Mouse (Mus musculus) inflammation-experienced regulatory T-cells (primary cell): ENCODE data around the gene Fat1. TPM values are rescaled to one million over a fixed set of nuclear protein-coding genes. Genes with fewer than 3 reads are reported as not detected.

Experiments used
- polyA plus RNA-seq, 2 experiments: library from polyadenylated mRNA; unstranded; fragments of 100-300 nt; shearing (Covaris generic); gene quantifications; one replicate each; pipeline ENCODE4 v1.2.1; 2017

The Fat1 gene
- polyA plus RNA-seq = under 1 TPM; 0.01 to 0.17 TPM

GRCm38 (mm10) chr8:44934850-44935497, at the start of gene Fat1:
Fat1 (plus strand) TSS chr8:44935447.

GRCm38 (mm10) chr8:45068759-45069386, 133.6 kb downstream of the Fat1 start, which contains the start of gene Mtnr1a:
Mtnr1a (plus strand) TSS chr8:45069137.

Other genes with a start within 250 kb of the Fat1 start
- gene Mtnr1a, start 133.7 kb downstream of the Fat1 start, polyA plus RNA-seq = under 1 TPM in 1 of 2 experiments, not detected in 1; 0.94 TPM